Mouse (Mus musculus) E14TG2a.4 (cell line): ENCODE results near the gene Vmn2r105.

ENCODE experiments used
- H3K27me3 ChIP-seq: 2 replicates; pipeline ENCODE4 v1.6.1; 2014; ENCODE audit warnings: low read length, control low read depth; ENCODE audit not compliant: insufficient read depth
- H3K36me3 ChIP-seq: 2 replicates; pipeline ENCODE4 v1.6.1; 2014; ENCODE audit warnings: low read length, control low read depth; ENCODE audit not compliant: insufficient read depth
- H3K4me1 ChIP-seq: replicated peaks from 2 replicates; pipeline ENCODE4 v1.6.1; 2014; ENCODE audit warnings: low read depth, low read length, control low read depth
- H3K4me3 ChIP-seq: replicated peaks from 2 replicates; pipeline ENCODE4 v1.5.1; 2014; ENCODE audit warnings: mild to moderate bottlenecking, low read length
- H3K9me3 ChIP-seq: 2 replicates; pipeline ENCODE4 v1.6.1; 2014; ENCODE audit warnings: low read length, control low read depth
- CTCF ChIP-seq: conservative IDR thresholded peaks from 2 replicates; pipeline ENCODE4 v1.5.1; 2014; ENCODE audit warnings: low read length
- NANOG ChIP-seq: IDR thresholded peaks from 2 replicates; pipeline ENCODE4 v1.6.1; 2014; ENCODE audit warnings: borderline replicate concordance, low read length, mixed read lengths
- POU5F1 ChIP-seq: IDR thresholded peaks from 2 replicates; pipeline ENCODE4 v1.6.1; 2014; ENCODE audit warnings: low read length, borderline replicate concordance

The Vmn2r105 gene

GRCm38 (mm10) chr17:20234952-20235351, at the start of gene Vmn2r105:
TSS of gene Vmn2r105 (minus strand) at chr17:20235052.
- H3K4me3 ChIP-seq, result no peak within 1 kb of the TSS
- H3K4me1 ChIP-seq, result no peaks in the 10 kb centered on the region
- H3K9me3 ChIP-seq, result no peaks in the 10 kb centered on the region
- no peaks in the 10 kb centered on the region for H3K27me3 ChIP-seq
- TF ChIP-seq NANOG (no peak), POU5F1 (no peak), CTCF (no peak)
- H3K36me3 ChIP-seq, result no peaks in the 10 kb centered on the region

- no peaks in the 10 kb centered on the region for H3K9me3 ChIP-seq
- no peaks in the 10 kb centered on the region for H3K27me3 ChIP-seq
- no peaks in the 10 kb centered on the region for H3K36me3 ChIP-seq
- H3K4me3 ChIP-seq, result no peak overlapping the region
- TF ChIP-seq CTCF (no peak), NANOG (no peak), POU5F1 (no peak)
- no peaks in the 10 kb centered on the region for H3K4me1 ChIP-seq
Measured at GRCm38 (mm10) chr17:20255522-20255921, 20.7 kb upstream of the Vmn2r105 start.

GRCm38 (mm10) chr17:20182997-20183396, 51.9 kb downstream of the Vmn2r105 start, which contains the start of gene Fpr-rs6:
TSS of gene Fpr-rs6 (minus strand) at chr17:20183097.
- TF ChIP-seq CTCF (no peak), NANOG (no peak), POU5F1 (no peak)
- H3K4me3 ChIP-seq, result no peak within 1 kb of the TSS
- H3K4me1 ChIP-seq, result no peaks in the 10 kb centered on the region
- no peaks in the 10 kb centered on the region for H3K27me3 ChIP-seq
- H3K9me3 ChIP-seq, result no peaks in the 10 kb centered on the region
- H3K36me3 ChIP-seq, result no peaks in the 10 kb centered on the region
